Mouse (Mus musculus) erythroblast, embryonic 14.5 days (primary cell): ENCODE measurements around the gene Wdfy3.

Experiments
- GATA1 ChIP-seq: IDR thresholded peaks from 2 replicates; pipeline ENCODE4 v1.6.1; 2012; ENCODE audit warnings: low read length, inconsistent platforms, mixed read lengths
- TAL1 ChIP-seq: IDR thresholded peaks from 3 replicates; pipeline ENCODE4 v1.6.1; 2012; ENCODE audit warnings: low read length, inconsistent platforms, mixed read lengths

DNA sequence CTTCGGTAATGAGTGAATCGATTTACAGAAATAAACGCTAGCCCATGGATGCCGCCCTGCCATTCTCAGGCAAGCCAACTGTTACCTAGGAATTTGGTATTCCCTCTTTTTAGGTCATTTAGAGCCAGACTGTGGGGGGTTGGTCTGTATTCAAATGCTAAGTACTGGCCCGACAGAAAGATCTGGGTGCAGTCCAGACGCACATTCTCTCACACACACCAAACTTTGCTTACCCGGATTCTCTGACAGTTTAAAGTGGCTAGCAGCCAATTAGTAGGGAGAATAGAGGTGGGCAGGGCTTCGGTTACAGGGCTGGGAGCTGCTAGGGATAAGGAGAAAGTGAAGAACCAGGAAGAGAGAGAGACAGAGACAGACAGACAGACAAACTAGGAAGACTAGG, 55.5 kb downstream of the Wdfy3 start:
- TF ChIP-seq TAL1: no peak
- no peak for TF ChIP-seq GATA1
